Mouse (Mus musculus): ENCODE measurements at regions not wholly inside any gene's neighbourhood (a gene's known extent, or its start where the extent isn't known, plus 50 kb on each side); places are given as distances from the start of the nearest gene placed in this dataset.

GRCm38 (mm10) chr15:96817626-96818025 is 118.1 kb upstream of the Slc38a2 start:
- TF ChIP-seq POLR2A (IDR thresholded peaks at IDR 0.05; ENCODE audit: borderline replicate concordance, extremely low read depth, insufficient read depth, insufficient read length, poor library complexity, severe bottlenecking) (no peak), CTCF (IDR thresholded peaks at IDR 0.05; ENCODE audit: borderline replicate concordance, extremely low read depth, insufficient read depth, insufficient read length) (no peak)

Data from brain, embryonic 14.5 days (tissue).